Mouse (Mus musculus) liver, embryonic 16.5 days (tissue): ENCODE measurements around the gene Gm10134. TPM values are rescaled to one million over a fixed set of nuclear protein-coding genes. Genes with fewer than 3 reads are reported as not detected.
"Not testable (repeated sequence)": the region's sequence is repeated elsewhere in the genome, so short reads cannot be mapped to it uniquely, and the experiment has no call there.

Source experiments
- ATAC-seq: fragments of 200-750 bp; cut with Nextera tagmentation; 2 replicates; pipeline ENCODE4 v1.8.0; 2017; ENCODE audit warnings: low read depth, mild to moderate bottlenecking, moderate number of reproducible peaks, moderate library complexity
- H3K27ac ChIP-seq: fragments of 300-500 bp; sonication (generic); 2 replicates; pipeline ENCODE4 v1.5.1; 2014; ENCODE audit warnings: mild to moderate bottlenecking, low read length
- H3K27me3 ChIP-seq: fragments of 300-500 bp; sonication (generic); 2 replicates; pipeline ENCODE4 v1.6.1; 2014; ENCODE audit warnings: low read depth, low read length, mixed read lengths; ENCODE audit not compliant: control insufficient read depth, insufficient read depth
- H3K36me3 ChIP-seq: fragments of 300-500 bp; sonication (generic); 2 replicates; pipeline ENCODE4 v1.6.1; 2014; ENCODE audit warnings: mild to moderate bottlenecking; ENCODE audit not compliant: control insufficient read depth, insufficient read depth
- H3K4me1 ChIP-seq: fragments of 300-500 bp; sonication (generic); 2 replicates; pipeline ENCODE4 v1.6.1; 2014; ENCODE audit warnings: low read depth, low read length, mixed read lengths; ENCODE audit not compliant: control insufficient read depth
- H3K4me2 ChIP-seq: fragments of 300-500 bp; sonication (generic); 2 replicates; pipeline ENCODE4 v1.6.1; 2014; ENCODE audit warnings: low read depth, low read length, mixed read lengths
- H3K4me3 ChIP-seq: fragments of 300-500 bp; sonication (generic); 2 replicates; pipeline ENCODE4 v1.5.1; 2014; ENCODE audit warnings: low read depth, mild to moderate bottlenecking, low read length
- H3K9ac ChIP-seq: fragments of 300-500 bp; sonication (generic); 2 replicates; pipeline ENCODE4 v1.6.1; 2014; ENCODE audit warnings: low read depth, low read length
- H3K9me3 ChIP-seq: fragments of 300-500 bp; sonication (generic); replicated peaks from 2 replicates; pipeline ENCODE4 v1.6.1; 2016; ENCODE audit warnings: low read length; ENCODE audit not compliant: control insufficient read depth
- WGBS: fragments of 180-500 bp; shearing (Covaris S2); extraction: QIAGEN DNeasy Blood & Tissue Kit; methylation state at CpG from one replicate; pipeline ENCODE4 v1.1.7; 2014; ENCODE audit not compliant: insufficient replicate concordance; 5-methylcytosine and 5-hydroxymethylcytosine counted together
- polyA plus RNA-seq: library from polyadenylated mRNA; unstranded; fragments of >200 nt; fragmentation: Nextera tagmentation; extraction: Ambion mirVana; gene quantifications from 2 replicates; pipeline ENCODE4 v1.2.1, GENCODE M21; 2015

Gene Gm10134
- polyA plus RNA-seq, 1 experiment from 2014 or later, result 1.1 TPM

GRCm38 (mm10) chr2:28470591-28470990, 35.3 kb upstream of the Gm10134 start:
- WGBS, result 70% methylated on average over 2 of the region's 2 CpGs
- Histone ChIP-seq H3K9ac (no peak overlapping the region), H3K27me3 (no peaks in the 10 kb centered on the region), H3K4me2 (no peak overlapping the region), H3K36me3 (peaks cover 11% of the 10 kb centered on the region), H3K27ac (no peak overlapping the region), H3K4me3 (no peak overlapping the region), H3K4me1 (peaks cover 8% of the 10 kb centered on the region), H3K9me3 (no peaks in the 10 kb centered on the region)
- no peak for ATAC-seq

GRCm38 (mm10) chr2:28472011-28472410, 33.9 kb upstream of the Gm10134 start:
- H3K9me3 ChIP-seq, H3K9ac ChIP-seq, H3K27me3 ChIP-seq, H3K4me3 ChIP-seq, ATAC-seq, H3K4me1 ChIP-seq, H3K4me2 ChIP-seq, H3K27ac ChIP-seq: not testable (repeated sequence)
- H3K36me3 ChIP-seq, result peaks cover 11% of the 10 kb centered on the region
- WGBS, result 90% methylated on average over 8 of the region's 8 CpGs

DNA sequence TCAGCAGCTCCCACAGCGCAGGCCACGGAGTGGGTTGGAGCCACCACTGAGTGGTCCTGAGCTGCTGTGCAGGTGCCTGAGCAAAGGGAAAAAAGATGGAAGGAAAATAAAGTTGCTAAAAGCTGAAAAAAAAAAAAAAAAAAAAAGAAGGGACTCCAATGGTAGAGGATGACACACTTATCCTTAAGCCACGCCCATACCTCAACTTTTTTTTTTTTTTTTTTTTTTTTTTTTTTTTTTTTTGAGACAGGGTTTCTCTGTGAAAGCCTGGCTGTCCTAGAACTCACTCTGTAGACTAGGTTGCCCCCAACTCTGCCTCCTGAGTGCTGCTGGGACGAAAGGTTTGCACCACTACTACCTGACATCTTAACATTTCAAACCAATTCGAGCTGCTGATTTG, 27.9 kb upstream of the Gm10134 start:
- H3K27me3 ChIP-seq, H3K4me1 ChIP-seq, H3K27ac ChIP-seq, H3K9ac ChIP-seq, ATAC-seq, H3K36me3 ChIP-seq, H3K9me3 ChIP-seq, H3K4me2 ChIP-seq, H3K4me3 ChIP-seq: not testable (repeated sequence)
- WGBS, result 69% methylated on average over 5 of the region's 5 CpGs

DNA sequence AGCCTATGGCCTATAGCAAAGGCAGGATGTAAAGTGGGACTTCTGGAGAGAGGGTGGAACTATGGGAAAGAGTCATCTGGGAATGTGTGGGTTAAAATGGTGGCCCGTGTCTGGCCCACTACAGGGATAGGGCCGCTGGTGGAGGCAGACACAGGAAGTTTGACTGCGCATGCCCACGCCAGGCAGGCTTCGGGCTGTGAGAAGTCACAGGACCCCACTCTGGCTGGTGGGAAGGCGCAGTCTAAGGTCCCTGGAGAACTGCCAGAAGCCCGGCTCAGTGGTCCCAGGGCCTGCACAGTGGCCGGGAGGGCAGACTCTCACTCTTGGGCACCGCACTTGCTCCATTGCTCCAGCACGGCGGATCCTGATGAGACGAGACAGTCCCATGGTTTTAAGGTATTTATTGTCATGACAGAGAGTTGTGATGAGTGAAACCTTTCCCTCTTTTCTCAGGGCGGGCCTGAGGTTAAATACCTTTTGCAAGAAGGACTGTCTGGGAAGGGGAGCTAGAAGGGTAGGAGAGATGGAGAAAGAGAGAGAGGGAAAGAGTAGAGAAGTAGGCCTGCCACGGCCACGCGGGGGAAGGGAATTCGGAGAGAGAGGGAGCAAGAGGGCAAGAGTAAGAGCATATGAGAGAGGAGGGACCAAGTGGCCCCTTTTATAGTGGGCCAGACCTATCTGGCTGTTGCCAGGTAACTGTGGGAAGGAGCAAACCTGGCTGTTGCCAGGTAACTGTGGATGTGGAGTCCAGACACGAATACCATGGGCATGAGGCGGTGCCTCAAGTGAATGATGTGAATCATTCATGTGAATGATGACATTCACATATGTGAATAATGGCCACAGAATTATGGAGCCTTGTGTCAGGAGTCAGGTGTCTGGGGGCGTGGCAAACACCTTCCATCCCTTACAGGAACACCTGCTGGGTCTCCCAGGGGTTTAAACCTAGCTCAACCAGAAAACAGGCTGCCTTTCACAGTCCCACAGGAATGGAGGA, 26.4 kb upstream of the Gm10134 start:
- no peak overlapping the region for H3K4me3 ChIP-seq
- 63% methylated on average over 20 of the region's 20 CpGs for WGBS

GRCm38 (mm10) chr2:28483861-28484260, 22.0 kb upstream of the Gm10134 start:
- H3K27me3 ChIP-seq, result no peaks in the 10 kb centered on the region
- 43% methylated on average over 2 of the region's 2 CpGs for WGBS
- H3K4me1 ChIP-seq, result no peaks in the 10 kb centered on the region
- no peaks in the 10 kb centered on the region for H3K9me3 ChIP-seq
- no peak overlapping the region for H3K27ac ChIP-seq
- ATAC-seq, result no peak
- H3K36me3 ChIP-seq, result no peaks in the 10 kb centered on the region
- H3K4me2 ChIP-seq, result no peak overlapping the region
- H3K4me3 ChIP-seq, result no peak overlapping the region
- H3K9ac ChIP-seq, result no peak overlapping the region

More for the DNA sequence above, 26.4 kb upstream of the Gm10134 start:
- Histone ChIP-seq H3K27me3 (no peaks in the 10 kb centered on the region), H3K4me2 (no peak overlapping the region), H3K9me3 (no peaks in the 10 kb centered on the region), H3K4me1 (no peaks in the 10 kb centered on the region), H3K27ac (no peak overlapping the region), H3K9ac (no peak overlapping the region), H3K36me3 (no peaks in the 10 kb centered on the region)
- no peak for ATAC-seq

DNA sequence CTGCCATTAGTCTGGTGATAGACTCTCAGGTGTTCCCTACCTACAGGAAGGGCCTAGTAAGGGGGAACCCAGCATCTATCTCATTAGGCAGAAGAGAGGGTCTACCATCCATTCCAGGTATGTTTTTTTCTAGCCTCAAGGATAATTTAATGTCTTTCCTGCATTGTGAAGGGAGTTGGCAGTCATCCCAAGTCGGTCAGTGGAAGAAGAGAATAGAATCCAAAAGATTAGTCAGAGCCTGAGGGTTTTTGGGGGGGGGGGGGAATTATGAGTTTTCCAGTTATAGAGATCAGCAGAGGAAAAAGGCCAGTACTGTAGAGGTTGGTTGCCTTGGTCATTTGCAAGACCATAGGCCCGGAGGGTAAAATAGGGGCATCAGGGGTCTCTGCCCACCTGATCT, 11.4 kb upstream of the Gm10134 start:
- H3K27me3 ChIP-seq, result no peaks in the 10 kb centered on the region
- H3K4me2 ChIP-seq, result no peak overlapping the region
- H3K9me3 ChIP-seq, result no peaks in the 10 kb centered on the region
- no peaks in the 10 kb centered on the region for H3K36me3 ChIP-seq
- no peak overlapping the region for H3K4me3 ChIP-seq
- ATAC-seq, result no peak
- 51% methylated on average over 2 of the region's 2 CpGs for WGBS
- H3K4me1 ChIP-seq, result no peaks in the 10 kb centered on the region
- no peak overlapping the region for H3K9ac ChIP-seq
- no peak overlapping the region for H3K27ac ChIP-seq

GRCm38 (mm10) chr2:28495207-28495756, 10.6 kb upstream of the Gm10134 start:
- 46% methylated on average over 14 of the region's 14 CpGs for WGBS
- Histone ChIP-seq H3K27me3 (no peaks in the 10 kb centered on the region), H3K4me3 (no peak overlapping the region), H3K4me1 (no peaks in the 10 kb centered on the region), H3K4me2 (no peak overlapping the region), H3K27ac (no peak overlapping the region), H3K36me3 (no peaks in the 10 kb centered on the region), H3K9ac (no peak overlapping the region), H3K9me3 (no peaks in the 10 kb centered on the region)
- ATAC-seq, result no peak

DNA sequence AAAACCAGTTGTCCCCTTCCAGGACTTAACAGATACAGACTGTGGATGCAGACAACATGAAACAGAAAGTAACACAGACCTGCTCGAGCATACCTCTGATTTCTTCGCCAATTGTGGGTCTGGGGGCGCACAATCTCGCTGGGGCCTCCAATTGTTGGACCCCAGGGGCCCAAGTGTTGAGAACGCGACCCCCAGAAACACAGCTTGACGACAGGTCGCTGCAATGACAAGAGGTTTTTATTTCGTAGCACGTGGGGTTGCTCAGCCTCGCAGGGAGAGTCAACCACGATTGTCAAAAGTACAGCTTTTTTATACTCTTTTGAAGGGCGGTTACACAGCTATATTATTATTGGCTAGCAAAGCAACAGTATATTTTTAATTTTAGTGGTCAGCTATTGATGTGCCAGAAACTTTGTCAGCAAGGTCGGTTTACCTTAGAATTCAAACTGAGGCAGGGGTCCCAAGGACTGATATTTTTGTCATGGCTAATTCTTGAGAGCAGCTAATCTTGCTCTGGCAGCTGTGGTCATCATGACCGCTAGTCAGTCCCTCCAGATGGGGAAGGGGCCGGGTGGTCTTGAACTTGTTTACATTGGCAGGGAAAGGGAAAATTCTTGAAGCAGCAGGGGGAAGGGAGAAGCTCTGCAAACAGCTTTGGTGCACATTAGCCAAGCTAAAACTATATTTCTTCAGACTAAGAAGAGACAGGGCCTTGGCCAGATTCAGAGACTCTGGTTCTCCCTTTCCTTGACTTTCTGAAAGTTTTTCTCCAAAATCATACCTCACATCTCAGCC, 9.9 kb upstream of the Gm10134 start:
- no peak for ATAC-seq
- H3K9ac ChIP-seq, result no peak overlapping the region
- 65% methylated on average over 16 of the region's 16 CpGs for WGBS
- no peak overlapping the region for H3K27ac ChIP-seq
- no peak overlapping the region for H3K4me2 ChIP-seq
- no peak overlapping the region for H3K4me3 ChIP-seq
- H3K27me3 ChIP-seq, result no peaks in the 10 kb centered on the region
- H3K36me3 ChIP-seq, result no peaks in the 10 kb centered on the region
- H3K9me3 ChIP-seq, result no peaks in the 10 kb centered on the region
- H3K4me1 ChIP-seq, result no peaks in the 10 kb centered on the region
